Mouse (Mus musculus) frontal cortex, postnatal 36 days (tissue): ENCODE measurements at regions not wholly inside any gene's neighbourhood (a gene's known extent, or its start where the extent isn't known, plus 50 kb on each side); places are given as distances from the start of the nearest gene placed in this dataset.

ENCODE experiments used
- DNase-seq, 2 experiments: peaks; one replicate each; pipeline ENCODE4 v3.0.0; 2022; ENCODE audit warnings: low spot score in 2 of 2

- no peak for DNase-seq
Observed at GRCm38 (mm10) chr2:103893159-103893740, 64.5 kb upstream of the Lmo2 start.

DNA sequence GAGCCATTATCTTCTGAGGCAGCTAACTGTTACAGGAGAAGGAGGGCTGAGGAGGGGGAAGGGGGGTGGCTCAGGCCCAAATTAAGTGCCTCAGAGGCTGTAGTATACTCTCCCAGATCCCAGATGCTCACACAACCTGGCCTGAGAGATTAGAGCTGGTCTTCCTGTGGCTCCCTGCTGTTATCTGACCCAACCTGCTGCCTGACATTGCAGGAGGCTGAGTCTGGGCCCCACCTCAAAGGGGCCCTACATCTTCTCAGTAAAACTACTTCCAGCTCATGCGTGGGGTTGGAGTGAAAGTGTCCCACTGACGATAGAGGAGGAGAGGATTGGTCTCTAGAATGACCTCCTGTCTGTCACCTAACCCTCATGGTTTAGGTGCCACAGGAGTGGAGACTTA, 64.0 kb upstream of the Lmo2 start:
- no peak for DNase-seq

- DNase-seq, result no peak
Observed at GRCm38 (mm10) chr2:103894981-103895676, 62.7 kb upstream of the Lmo2 start.

DNA sequence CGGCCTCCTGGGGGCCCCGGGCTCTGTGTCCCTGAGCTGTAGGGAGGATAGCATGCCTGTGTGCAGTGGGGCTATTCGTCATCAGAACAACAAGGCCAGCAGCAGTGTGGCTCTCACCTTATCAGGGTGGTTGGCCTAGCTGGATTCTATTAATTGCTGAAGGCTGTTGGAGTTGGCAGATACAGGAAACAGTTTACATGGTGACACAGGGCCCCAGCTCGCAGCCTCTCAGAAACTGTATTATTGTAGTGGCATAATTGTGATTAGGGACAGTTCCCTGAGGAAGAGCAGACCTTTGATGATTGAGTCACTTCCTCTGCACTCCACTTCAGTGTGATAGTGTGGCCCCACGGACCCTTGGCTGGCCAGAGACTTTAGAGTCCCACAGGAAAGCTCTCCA, 61.6 kb upstream of the Lmo2 start:
- no peak for DNase-seq

- no peak for DNase-seq
Observed at GRCm38 (mm10) chr2:103896814-103897213, 61.0 kb upstream of the Lmo2 start.

- DNase-seq, result no peak
Observed at GRCm38 (mm10) chr2:103899713-103900112, 58.1 kb upstream of the Lmo2 start.

DNA sequence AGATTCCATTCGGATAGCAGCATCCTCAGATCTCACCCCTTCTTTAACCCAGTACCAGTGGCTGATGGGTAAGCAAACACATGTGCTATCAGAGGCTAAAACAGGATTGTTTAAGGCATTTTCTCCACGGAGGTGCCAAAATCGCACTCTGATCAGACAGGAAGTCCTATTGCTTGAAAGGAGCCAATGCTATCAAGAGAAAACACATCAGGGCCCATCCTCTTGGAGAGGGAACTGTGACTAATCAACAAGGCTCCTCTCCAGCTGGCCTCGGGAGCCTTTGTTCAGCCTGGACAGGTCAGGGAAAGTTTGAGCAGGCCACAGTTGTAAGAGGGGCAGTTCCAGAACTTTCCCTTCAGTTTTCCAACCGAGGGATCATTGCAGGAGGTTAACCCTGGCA, 57.4 kb upstream of the Lmo2 start:
- no peak for DNase-seq

GRCm38 (mm10) chr2:103901457-103901856, 56.3 kb upstream of the Lmo2 start:
- DNase-seq, result no peak

GRCm38 (mm10) chr2:103902777-103903176, 55.0 kb upstream of the Lmo2 start:
- DNase-seq, result no peak

GRCm38 (mm10) chr2:103905681-103906080, 52.1 kb upstream of the Lmo2 start:
- DNase-seq, result no peak

GRCm38 (mm10) chr2:103906581-103907184, 51.1 kb upstream of the Lmo2 start:
- DNase-seq, result no peak
